Mouse (Mus musculus) limb, embryonic 12.5 days (tissue): ENCODE data around the gene Slc5a5. TPM values are rescaled to one million over a fixed set of nuclear protein-coding genes. Genes with fewer than 3 reads are reported as not detected.
A peak's percentile ranks its signal among the peaks of the same experiment; 100 is the strongest.

ENCODE experiments used
- ATAC-seq: fragments of 200-750 bp; cut with Nextera tagmentation; 2 replicates; pipeline ENCODE4 v1.8.0; 2017; ENCODE audit warnings: low read depth, moderate TSS enrichment; ENCODE audit not compliant: insufficient number of reproducible peaks, insufficient read depth, low FRiP score, low TSS enrichment
- H3K27ac ChIP-seq: fragments of 300-500 bp; sonication (generic); 2 replicates; pipeline ENCODE4 v1.5.1; 2016; ENCODE audit warnings: mild to moderate bottlenecking, moderate library complexity
- H3K27me3 ChIP-seq: fragments of 300-500 bp; sonication (generic); 2 replicates; pipeline ENCODE4 v1.6.1; 2016; ENCODE audit warnings: mild to moderate bottlenecking, moderate library complexity
- H3K36me3 ChIP-seq: fragments of 300-500 bp; sonication (generic); 2 replicates; pipeline ENCODE4 v1.6.1; 2016; ENCODE audit warnings: mild to moderate bottlenecking, moderate library complexity
- H3K4me1 ChIP-seq: fragments of 300-500 bp; sonication (generic); replicated peaks from 2 replicates; pipeline ENCODE4 v1.6.1; 2016
- H3K4me2 ChIP-seq: fragments of 300-500 bp; sonication (generic); 2 replicates; pipeline ENCODE4 v1.6.1; 2016; ENCODE audit warnings: mild to moderate bottlenecking, moderate library complexity
- H3K4me3 ChIP-seq: fragments of 300-500 bp; sonication (generic); replicated peaks from 2 replicates; pipeline ENCODE4 v1.5.1; 2016; ENCODE audit warnings: mild to moderate bottlenecking
- H3K9ac ChIP-seq: fragments of 300-500 bp; sonication (generic); replicated peaks from 2 replicates; pipeline ENCODE4 v1.6.1; 2016; ENCODE audit warnings: mild to moderate bottlenecking, moderate library complexity
- H3K9me3 ChIP-seq: fragments of 300-500 bp; sonication (generic); 2 replicates; pipeline ENCODE4 v1.6.1; 2016; ENCODE audit warnings: mild to moderate bottlenecking, moderate library complexity
- WGBS: fragments of 180-500 bp; shearing (Covaris S2); methylation state at CpG from one replicate; pipeline ENCODE4 v1.1.7; 2016; 5-methylcytosine and 5-hydroxymethylcytosine counted together
- polyA plus RNA-seq: library from polyadenylated mRNA; unstranded; fragments of >200 nt; fragmentation: Nextera tagmentation; extraction: Ambion mirVana; gene quantifications from 2 replicates; pipeline ENCODE4 v1.2.1, GENCODE M21; 2016

Gene Slc5a5
- polyA plus RNA-seq: 0.15 and 0.29 TPM in 2 replicates

- WGBS: 2% methylated on average over 80 of the region's 80 CpGs
- Histone ChIP-seq H3K9ac (peak within 1 kb of the TSS; percentile 47), H3K27ac (no peak within 1 kb of the TSS)
These were observed at the start of gene Slc5a5 for GRCm38 (mm10) chr8:70892022-70892895. Gene Slc5a5 (minus strand): TSS chr8:70892757.

DNA sequence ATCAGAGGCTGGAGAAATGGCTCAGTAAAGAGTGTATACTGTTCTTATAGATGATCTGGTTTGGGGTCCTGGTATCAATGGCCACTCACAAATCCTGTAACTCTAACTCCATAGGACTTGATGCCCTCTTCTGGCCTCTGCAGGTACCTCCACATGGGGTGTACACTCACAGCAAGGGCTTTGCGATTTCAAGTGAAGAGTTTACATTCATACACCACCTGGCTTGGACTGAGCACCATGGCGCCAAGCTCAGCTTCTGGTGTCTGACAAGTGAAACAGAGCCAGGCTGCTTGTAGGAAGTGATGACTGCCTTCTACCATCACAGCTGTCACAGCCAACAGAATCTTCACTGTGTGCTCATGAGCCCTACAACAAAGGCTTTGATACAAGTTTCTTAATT is 48.9 kb upstream of the Slc5a5 start:
- Histone ChIP-seq H3K4me1 (no peaks in the 10 kb centered on the region), H3K36me3 (no peaks in the 10 kb centered on the region), H3K9me3 (no peaks in the 10 kb centered on the region), H3K27ac (no peak overlapping the region), H3K9ac (no peak overlapping the region), H3K4me3 (no peak overlapping the region), H3K4me2 (no peak overlapping the region), H3K27me3 (no peaks in the 10 kb centered on the region)
- WGBS: 64% methylated on average over 2 of the region's 2 CpGs
- ATAC-seq: no peak

More at GRCm38 (mm10) chr8:70892022-70892895, at the start of gene Slc5a5:
- Histone ChIP-seq H3K9me3 (no peaks in the 10 kb centered on the region), H3K27me3 (peaks cover 69% of the 10 kb centered on the region), H3K4me2 (peak within 1 kb of the TSS; percentile 58), H3K36me3 (peaks cover 32% of the 10 kb centered on the region), H3K4me1 (peaks cover 34% of the 10 kb centered on the region), H3K4me3 (peak within 1 kb of the TSS; percentile 38)
- ATAC-seq: no peak

- no peaks in the 10 kb centered on the region for H3K9me3 ChIP-seq
- H3K36me3 ChIP-seq: 0 out of 2 replicates have a peak, but pooled peaks cover 5% of the 10 kb centered on the region
- no peaks in the 10 kb centered on the region for H3K27me3 ChIP-seq
- no peak overlapping the region for H3K27ac ChIP-seq
- no peak overlapping the region for H3K4me3 ChIP-seq
- H3K9ac ChIP-seq: no peak overlapping the region
- H3K4me2 ChIP-seq: no peak overlapping the region
- no peaks in the 10 kb centered on the region for H3K4me1 ChIP-seq
- WGBS: 81% methylated on average over 6 of the region's 6 CpGs
- no peak for ATAC-seq
These were observed 44.6 kb upstream of the Slc5a5 start for GRCm38 (mm10) chr8:70937200-70937599.

DNA sequence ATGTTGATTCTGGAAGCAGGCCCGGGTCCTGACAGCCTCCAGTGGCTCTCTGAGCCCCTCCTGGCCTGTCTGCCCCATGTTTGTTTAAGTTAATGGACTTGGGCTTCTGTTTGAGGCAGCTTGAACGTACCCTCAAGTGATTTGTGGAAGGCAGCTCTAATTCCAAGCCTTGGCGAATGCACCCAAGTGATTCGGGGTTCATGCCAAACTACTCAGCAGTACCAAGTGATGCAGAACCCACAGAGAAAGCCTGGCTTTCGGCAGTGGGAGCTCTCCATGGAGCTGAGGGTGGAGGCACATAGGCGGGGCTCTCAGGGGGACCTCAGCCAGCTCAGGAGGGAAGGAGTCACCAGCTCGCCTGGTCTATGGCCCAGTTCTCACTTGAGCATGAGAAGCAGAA is 42.2 kb upstream of the Slc5a5 start:
- no peak for ATAC-seq
- no peaks in the 10 kb centered on the region for H3K27me3 ChIP-seq
- H3K27ac ChIP-seq: no peak overlapping the region
- no peak overlapping the region for H3K9ac ChIP-seq
- no peak overlapping the region for H3K4me2 ChIP-seq
- no peaks in the 10 kb centered on the region for H3K4me1 ChIP-seq
- 62% methylated on average over 7 of the region's 7 CpGs for WGBS
- H3K36me3 ChIP-seq: 0 out of 2 replicates have a peak, but pooled peaks cover 7% of the 10 kb centered on the region
- no peaks in the 10 kb centered on the region for H3K9me3 ChIP-seq
- H3K4me3 ChIP-seq: no peak overlapping the region

GRCm38 (mm10) chr8:70933036-70933435 is 40.5 kb upstream of the Slc5a5 start:
- Histone ChIP-seq H3K4me2 (no peak overlapping the region), H3K36me3 (0 out of 2 replicates have a peak, but pooled peaks cover 7% of the 10 kb centered on the region), H3K4me3 (no peak overlapping the region), H3K4me1 (no peaks in the 10 kb centered on the region), H3K9ac (no peak overlapping the region), H3K27ac (no peak overlapping the region), H3K27me3 (no peaks in the 10 kb centered on the region), H3K9me3 (no peaks in the 10 kb centered on the region)
- 80% methylated on average over 4 of the region's 4 CpGs for WGBS
- ATAC-seq: no peak

- Histone ChIP-seq H3K27me3 (no peaks in the 10 kb centered on the region), H3K9me3 (no peaks in the 10 kb centered on the region), H3K9ac (no peak overlapping the region), H3K4me2 (no peak overlapping the region), H3K36me3 (0 out of 2 replicates have a peak, but pooled peaks cover 7% of the 10 kb centered on the region), H3K27ac (no peak overlapping the region), H3K4me1 (no peaks in the 10 kb centered on the region), H3K4me3 (no peak overlapping the region)
- ATAC-seq: no peak
- WGBS: 92% methylated on average over 11 of the region's 11 CpGs
These were observed 39.2 kb upstream of the Slc5a5 start for GRCm38 (mm10) chr8:70931731-70932130.

DNA sequence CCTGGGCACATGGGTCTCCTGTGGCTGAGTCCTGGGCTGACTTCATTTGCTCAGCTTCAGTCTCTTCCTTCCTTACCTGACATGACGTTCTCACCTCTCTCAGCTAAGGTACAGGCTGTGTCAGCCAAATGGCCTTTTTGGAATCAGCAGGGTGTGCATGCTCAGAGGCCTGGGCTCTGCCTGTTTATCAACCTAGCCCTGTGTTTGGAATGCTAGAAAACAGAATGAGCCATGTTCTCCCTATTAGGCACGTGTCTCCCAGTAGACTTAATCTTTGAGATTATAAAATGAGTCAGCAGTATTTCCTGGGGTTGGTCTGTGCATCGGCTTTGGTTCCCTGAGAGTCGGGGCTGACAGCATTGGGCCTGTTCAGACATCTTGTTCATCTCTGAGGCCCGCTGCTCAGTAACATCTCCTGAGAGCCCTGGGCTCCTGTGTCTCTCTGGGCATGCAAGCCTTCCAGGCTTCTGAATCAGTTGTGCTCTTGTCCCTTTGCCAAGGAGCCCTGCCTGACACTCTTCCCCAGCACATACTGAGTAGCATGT is 36.3 kb upstream of the Slc5a5 start:
- Histone ChIP-seq H3K27ac (no peak overlapping the region), H3K36me3 (peaks cover 13% of the 10 kb centered on the region; the same call in 1 of the 2 replicates), H3K4me3 (no peak overlapping the region), H3K9ac (no peak overlapping the region), H3K4me2 (no peak overlapping the region), H3K9me3 (no peaks in the 10 kb centered on the region), H3K27me3 (no peaks in the 10 kb centered on the region), H3K4me1 (no peaks in the 10 kb centered on the region)
- ATAC-seq: no peak
- WGBS: 84% methylated on average over 5 of the region's 5 CpGs

DNA sequence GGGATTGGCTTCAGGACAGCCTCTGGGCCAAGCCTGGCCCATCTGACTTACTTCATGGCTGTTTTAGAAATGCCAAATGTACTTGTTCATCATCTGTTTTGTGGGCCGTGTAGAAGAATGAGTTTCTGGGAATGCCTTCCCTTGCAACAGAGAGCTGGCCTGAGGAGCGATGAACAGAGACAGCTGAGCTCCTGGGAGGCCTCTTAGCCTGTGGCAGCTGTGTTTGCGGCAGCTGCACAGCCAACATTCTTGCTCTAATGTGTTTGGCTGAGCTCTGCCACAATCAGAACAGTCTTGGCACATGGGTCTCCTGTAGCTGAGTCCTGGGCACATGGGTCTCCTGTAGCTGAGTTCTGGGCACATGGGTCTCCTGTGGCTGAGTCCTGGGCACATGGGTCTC is 35.5 kb upstream of the Slc5a5 start:
- H3K27me3 ChIP-seq: no peaks in the 10 kb centered on the region
- no peak overlapping the region for H3K4me2 ChIP-seq
- WGBS: 81% methylated on average over 3 of the region's 3 CpGs
- peaks cover 19% of the 10 kb centered on the region for H3K36me3 ChIP-seq
- H3K4me3 ChIP-seq: no peak overlapping the region
- H3K9ac ChIP-seq: no peak overlapping the region
- H3K27ac ChIP-seq: no peak overlapping the region
- no peaks in the 10 kb centered on the region for H3K4me1 ChIP-seq
- ATAC-seq: no peak
- no peaks in the 10 kb centered on the region for H3K9me3 ChIP-seq

DNA sequence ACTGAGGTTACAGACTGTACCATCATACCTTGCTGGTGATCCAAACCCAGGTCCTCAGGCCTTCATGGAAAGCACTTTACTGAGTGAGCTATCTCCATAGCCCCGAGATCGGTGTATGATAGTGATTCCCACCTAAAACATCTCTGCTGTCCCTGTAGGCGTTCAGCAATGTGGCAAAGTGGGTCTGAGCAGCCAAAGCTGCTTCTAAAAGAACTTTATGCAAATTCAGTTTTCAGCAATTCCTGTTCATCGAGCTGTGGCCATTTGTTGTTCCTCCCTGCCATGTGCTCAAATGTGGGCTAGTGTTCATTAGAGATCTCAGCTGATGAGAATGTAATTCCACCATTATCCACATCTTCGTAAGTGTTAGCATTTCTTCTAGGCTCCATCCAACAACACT is 33.8 kb upstream of the Slc5a5 start:
- no peak overlapping the region for H3K4me2 ChIP-seq
- no peak for ATAC-seq
- H3K27ac ChIP-seq: no peak overlapping the region
- 87% methylated on average over 5 of the region's 5 CpGs for WGBS
- H3K36me3 ChIP-seq: peaks cover 13% of the 10 kb centered on the region
- no peak overlapping the region for H3K9ac ChIP-seq
- no peaks in the 10 kb centered on the region for H3K4me1 ChIP-seq
- H3K27me3 ChIP-seq: no peaks in the 10 kb centered on the region
- H3K9me3 ChIP-seq: no peaks in the 10 kb centered on the region
- no peak overlapping the region for H3K4me3 ChIP-seq

DNA sequence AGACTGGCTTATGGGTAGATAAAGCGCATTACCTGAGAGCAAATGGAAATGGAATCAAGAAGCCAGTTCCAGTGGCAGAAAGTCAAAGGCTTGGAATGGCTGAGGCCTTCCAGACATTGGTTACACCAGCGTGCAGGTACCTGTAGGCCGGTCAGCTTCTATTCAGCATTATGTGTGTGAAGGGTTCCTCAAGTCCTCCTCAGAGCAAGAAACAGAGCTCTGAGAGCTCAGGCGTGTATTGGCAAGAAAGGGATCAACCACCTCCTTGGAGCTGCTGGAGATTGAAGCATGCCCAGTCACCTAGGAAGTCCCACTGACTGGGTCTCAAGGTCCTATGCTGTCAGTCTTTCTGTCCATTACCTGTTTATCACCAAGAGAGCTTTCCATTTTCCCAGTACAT is 33.2 kb upstream of the Slc5a5 start:
- 93% methylated on average over 4 of the region's 4 CpGs for WGBS
- H3K27me3 ChIP-seq: no peaks in the 10 kb centered on the region
- no peak overlapping the region for H3K4me2 ChIP-seq
- no peak overlapping the region for H3K9ac ChIP-seq
- H3K9me3 ChIP-seq: no peaks in the 10 kb centered on the region
- H3K4me3 ChIP-seq: no peak overlapping the region
- peaks cover 20% of the 10 kb centered on the region for H3K36me3 ChIP-seq
- no peak for ATAC-seq
- no peaks in the 10 kb centered on the region for H3K4me1 ChIP-seq
- no peak overlapping the region for H3K27ac ChIP-seq

- H3K36me3 ChIP-seq: peaks cover 35% of the 10 kb centered on the region
- H3K4me2 ChIP-seq: no peak overlapping the region
- no peaks in the 10 kb centered on the region for H3K4me1 ChIP-seq
- ATAC-seq: no peak
- 88% methylated on average over 4 of the region's 4 CpGs for WGBS
- no peaks in the 10 kb centered on the region for H3K9me3 ChIP-seq
- H3K27ac ChIP-seq: no peak overlapping the region
- no peaks in the 10 kb centered on the region for H3K27me3 ChIP-seq
- no peak overlapping the region for H3K4me3 ChIP-seq
- no peak overlapping the region for H3K9ac ChIP-seq
These were observed 31.6 kb upstream of the Slc5a5 start for GRCm38 (mm10) chr8:70924151-70924550.
